Mouse (Mus musculus) cerebellum, adult 2 months (tissue): ENCODE data around the gene Nfe2l1.

ENCODE experiments used
- CTCF ChIP-seq: fragments of 200-500 bp; IDR thresholded peaks from 2 replicates; pipeline ENCODE4 v1.5.1; 2011; ENCODE audit warnings: low read depth, mild to moderate bottlenecking, control low read depth, low read length, moderate library complexity, borderline replicate concordance; ENCODE audit not compliant: insufficient read depth
- POLR2A ChIP-seq: fragments of 200-500 bp; IDR thresholded peaks from 2 replicates; pipeline ENCODE4 v1.6.1; 2011; ENCODE audit warnings: low read length, control low read depth, borderline replicate concordance; ENCODE audit not compliant: insufficient read depth

DNA sequence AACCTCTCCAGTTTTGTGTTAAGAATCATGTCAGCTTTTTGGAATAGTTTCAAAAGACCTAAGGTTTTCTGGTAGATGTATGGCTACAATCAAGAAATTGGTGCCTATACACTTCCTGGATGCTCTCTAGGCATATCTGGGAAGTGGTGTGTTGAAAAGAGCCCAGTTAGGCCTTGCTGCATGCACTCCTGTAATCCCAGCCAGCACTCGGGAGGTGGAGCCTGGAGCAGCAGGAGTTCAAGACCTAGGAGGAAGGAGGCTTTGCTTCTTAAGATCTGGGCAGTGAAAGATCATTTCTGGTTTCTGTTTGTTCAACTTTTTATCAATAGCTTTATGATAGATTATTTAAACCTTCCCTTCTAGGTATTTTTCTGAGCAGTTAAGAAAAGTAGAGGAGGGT, 39.1 kb downstream of the Nfe2l1 start:
- TF ChIP-seq POLR2A (no peak), CTCF (no peak)
